Mouse (Mus musculus) mouse trophoblast stem cell (cell line): ENCODE results near the gene Slc17a1.

Experiments
- in situ Hi-C, 2 experiments: fragments of 300-500 bp; cut with MseI, MboI; formaldehyde crosslinking; loops; 2 replicates in 1 of 2; 3 replicates in 1 of 2; pipeline ENCODE4 v1.15.1; 2025

Gene Slc17a1

DNA sequence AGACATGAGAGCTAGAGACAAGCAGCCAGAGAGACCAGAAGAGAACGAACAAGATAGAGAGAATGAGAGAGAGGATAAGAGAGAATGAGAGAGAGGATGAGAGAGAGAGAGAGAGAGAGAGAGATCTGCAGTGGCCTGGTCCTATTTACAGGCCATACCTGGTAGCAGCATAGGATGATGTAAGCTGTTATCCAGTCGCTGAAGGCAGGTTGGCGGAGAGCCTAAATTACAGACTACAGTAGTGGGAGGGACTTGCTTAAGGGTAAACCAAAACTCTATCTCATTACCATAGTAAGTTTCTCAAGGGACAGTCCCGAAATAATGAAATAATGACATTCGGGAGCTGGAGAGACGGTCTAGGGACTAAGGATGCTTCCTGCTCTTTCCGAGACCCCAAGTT lies at the start of gene Slc17a1:
Slc17a1 (plus strand) TSS at position 346 of the 400 bp plus-strand sequence.
- in situ Hi-C loops = no loop called here

DNA sequence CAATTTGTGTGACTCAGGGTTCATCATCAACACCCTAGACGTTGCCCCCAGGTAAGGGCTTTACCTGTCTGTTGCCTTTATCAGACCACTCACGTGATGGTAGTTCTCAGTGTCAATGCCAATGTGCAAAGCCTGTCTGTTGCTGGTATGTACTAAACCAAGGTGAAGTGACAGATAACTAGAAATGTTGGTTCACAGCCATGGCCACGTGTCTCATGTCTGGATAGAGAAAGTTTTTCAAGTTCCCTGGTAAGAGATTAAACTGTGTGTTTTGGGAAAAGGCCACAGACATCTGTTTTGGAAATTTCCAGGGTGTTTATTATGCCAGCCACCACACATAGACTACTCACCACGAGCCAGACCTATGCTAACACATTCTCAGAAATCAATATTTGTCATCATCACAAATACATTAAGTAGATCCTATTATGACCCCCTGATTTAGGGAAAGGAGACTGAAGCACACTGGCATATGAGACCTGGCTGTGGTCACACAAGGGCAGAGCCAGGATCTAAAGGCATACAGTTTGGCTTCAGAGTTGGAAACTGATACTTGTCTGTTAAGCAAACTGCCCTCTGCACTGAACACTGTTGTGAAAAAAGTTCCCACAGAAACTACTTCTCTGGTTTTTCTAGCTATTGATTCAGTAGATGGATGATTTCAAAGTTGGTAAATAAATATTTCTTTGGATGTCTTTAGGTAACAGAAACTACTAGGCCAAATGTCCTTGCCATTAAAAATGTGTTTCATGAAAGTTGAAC lies 47.2 kb upstream of the Slc17a1 start:
- in situ Hi-C loops = no loop called here

DNA sequence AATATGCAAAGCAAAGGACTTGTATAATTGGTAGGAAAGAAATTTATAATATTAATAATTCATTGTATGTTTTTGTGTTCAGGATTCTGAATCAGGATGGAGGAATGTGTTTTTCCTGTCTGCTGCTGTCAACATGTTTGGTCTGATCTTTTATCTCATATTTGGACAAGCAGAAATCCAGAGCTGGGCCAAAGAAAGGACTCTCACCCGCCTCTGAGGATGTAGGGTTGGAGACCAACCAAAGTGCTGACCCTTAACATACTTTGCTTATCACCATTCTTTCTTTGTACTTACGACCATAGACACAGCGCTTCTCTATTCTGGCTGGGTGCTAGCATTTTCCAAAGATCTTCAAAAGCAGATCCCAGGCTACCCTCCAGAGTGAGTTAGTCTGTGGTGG lies 45.3 kb upstream of the Slc17a1 start:
- in situ Hi-C loops = no loop called here

DNA sequence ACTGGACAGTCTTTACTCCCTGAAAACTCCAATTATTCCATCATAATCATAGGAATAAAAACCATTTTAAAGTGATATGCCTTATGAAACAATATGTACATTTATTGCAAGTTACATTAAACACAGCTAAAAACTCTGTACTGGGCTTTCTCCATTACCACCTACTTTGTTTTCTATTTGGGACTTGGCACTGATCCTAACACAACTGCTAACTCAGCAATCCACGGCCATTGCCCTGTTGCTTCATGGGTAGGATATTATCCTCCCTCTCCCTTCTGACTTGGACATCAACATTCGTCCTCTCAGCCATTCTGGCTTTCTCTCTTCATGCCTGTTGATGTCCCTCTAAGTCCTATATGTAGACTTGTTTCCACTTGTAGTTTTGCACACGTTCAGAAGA lies 40.9 kb upstream of the Slc17a1 start:
- in situ Hi-C loops = no loop called here

DNA sequence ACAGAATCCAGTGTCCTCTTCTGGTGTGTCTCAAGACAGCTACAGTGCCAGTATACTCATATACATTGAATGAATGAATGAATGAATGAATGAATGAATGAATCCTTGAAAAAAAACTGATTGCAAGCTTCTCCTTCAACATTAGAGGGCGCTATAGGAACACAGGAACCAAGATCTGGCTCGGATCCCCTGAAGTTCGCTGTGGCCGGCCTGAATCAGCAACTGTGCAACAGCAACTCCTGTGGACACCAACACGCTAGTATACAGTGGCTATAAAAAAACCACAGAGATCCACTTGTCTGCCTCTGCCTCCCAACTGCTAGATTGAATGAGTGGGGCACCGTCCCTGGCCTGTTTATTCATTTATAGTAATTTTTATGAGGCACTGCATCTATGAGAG lies 34.5 kb upstream of the Slc17a1 start:
- in situ Hi-C loops = no loop called here

DNA sequence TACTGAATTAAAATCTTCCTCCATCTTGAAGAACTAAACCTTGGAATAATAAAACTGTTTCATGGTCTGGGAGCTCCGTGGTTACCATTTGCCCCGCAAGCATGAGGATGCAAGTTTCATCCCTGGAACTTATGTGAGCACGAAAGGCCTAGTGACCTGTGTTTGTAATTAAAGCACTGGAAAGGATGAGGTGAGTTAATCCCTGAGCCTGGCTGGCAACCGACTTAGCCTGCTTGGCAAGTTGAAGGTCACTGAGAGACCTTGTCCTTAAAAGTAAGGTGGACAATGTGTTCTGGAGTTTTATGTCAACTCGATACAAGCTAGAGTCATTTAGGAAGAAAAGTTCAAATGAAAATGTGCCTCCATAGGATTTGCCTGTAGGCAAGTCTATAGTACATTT lies 32.7 kb upstream of the Slc17a1 start:
- in situ Hi-C loops = no loop called here

DNA sequence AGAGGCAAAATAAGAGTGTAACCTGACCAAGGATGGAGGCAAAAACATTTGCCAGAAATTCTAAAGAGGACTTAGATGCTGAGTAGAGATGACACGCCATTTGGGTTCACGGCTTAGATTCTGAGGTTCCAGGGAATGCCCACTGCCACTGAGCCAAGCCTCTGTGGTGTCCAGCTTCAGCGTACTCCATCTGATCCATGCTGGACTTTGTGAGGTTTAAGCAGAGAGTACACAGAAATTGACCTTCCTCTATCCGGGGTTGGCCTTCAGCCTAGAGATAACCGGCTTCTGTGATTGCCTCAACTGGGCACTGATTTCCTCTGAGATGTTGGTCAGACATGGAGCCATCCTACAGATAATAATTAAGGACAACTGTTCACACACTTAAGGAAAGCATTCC lies 30.9 kb upstream of the Slc17a1 start:
- in situ Hi-C loops = no loop called here

DNA sequence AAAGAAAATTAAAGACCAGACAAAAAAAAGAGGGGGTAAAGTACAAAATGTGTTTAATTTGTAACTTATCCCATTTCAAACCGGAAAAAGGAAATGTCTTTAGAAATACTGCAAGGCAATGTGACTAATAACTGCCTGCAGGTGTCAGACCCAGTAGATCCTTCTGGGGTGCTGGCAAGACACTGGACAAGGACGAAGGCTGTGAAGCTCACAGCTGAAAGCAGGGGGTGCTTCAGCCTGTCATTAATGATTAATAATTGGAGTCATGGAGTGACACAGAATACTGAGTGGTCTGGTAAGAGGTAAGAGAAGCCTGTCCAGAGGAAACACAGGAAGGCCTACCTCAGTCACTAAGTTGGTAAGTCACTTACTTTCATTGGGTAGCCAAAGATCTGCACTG lies 28.2 kb upstream of the Slc17a1 start, which contains the start of gene Slc17a3:
Slc17a3 (plus strand) TSS at position 127 of the 400 bp plus-strand sequence.
- in situ Hi-C loops = no loop called here

DNA sequence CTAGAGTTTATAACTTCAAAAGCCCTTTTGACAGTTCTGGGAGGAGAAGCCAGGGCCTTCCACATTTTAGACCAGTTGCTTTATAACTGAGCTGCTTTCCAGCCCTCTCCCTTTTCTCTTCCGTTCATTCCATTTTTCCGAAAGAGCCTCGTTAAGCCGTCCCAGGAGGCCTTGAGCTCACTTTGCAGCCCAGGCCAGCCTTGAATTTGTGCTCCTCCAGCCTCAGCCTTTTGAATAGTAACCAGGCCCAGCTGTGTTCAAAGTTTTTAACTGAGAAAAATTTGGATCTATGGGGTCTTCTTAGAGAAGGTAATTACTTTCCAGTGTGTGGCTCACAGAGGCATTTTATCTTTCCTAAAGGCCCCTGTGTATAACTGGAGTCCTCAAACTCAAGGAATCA lies 21.7 kb upstream of the Slc17a1 start:
- in situ Hi-C loops = no loop called here

DNA sequence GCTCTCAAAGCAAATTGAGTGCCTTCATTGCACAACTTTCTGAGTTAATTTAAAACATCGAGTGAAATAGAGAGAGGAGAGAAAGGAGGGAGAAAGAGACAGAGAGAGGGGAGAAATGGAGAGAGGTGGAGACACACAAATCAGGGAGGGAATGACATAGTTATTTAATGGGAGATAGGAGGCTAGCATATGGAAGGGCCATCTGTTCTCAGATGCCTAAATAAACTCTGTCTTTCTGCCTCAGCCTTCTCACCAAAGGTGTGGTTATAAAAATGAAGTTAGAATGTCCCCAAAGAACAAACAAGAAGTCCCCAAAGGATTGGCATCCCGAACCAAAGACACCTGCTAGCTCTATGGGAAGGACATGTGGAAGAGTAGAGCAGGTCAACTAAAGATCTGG lies 18.3 kb upstream of the Slc17a1 start:
- in situ Hi-C loops = no loop called here

DNA sequence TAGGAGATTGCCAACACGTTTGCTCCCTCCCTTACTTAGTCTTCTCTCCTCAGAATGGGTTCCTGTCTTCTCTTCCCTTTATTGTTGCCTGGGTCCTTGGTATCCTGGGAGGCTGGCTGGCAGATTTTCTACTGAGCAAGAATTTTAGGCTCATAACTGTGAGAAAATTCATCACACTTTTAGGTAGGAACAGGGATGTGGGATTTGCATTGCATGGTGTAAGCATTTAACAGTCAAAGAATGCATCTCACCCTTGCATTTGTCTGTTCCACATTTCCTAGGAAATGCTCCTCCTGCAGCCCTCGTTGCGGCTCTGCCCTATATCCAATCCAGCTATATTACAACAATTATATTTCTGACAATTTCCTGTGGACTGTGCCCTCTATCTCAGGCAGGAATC lies 11.1 kb upstream of the Slc17a1 start:
- in situ Hi-C loops = no loop called here

DNA sequence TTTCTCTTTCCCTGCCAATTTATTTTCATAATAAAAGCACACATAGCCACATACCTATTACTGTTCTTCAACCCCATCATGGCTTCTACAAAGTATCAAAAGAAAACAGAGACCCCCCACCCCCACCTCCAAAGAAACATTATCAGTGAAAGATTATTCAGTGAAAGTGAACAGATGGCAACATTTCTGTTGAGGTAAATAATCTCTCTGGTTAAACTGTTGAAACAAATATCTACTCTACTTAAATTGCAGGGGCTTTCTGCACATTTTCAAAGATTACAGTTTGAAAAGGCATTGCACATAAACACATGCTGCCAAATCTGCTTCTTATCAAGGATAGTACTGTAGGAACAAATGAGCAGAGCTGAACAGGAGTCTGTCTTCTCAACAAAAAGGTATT lies 5.7 kb upstream of the Slc17a1 start:
- in situ Hi-C loops = no loop called here

DNA sequence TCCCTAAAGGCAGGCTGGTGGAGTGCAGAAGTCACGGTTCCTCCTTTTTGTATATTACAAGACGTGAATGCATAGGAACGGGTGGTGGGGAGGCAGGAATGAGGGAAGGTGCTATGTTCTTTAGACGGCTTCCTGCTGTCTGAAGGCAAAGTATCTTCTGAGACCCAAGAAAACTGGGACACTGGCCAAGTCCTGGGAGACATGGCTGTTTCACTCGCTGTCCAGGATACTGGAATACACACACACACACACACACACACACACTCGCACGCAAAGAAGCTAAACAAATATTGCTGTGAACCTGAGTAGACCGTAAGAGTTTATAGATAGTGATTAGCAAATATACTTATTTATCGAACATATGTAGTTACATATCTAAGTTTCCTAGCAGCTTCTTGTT lies 2.8 kb upstream of the Slc17a1 start:
- in situ Hi-C loops = no loop called here

DNA sequence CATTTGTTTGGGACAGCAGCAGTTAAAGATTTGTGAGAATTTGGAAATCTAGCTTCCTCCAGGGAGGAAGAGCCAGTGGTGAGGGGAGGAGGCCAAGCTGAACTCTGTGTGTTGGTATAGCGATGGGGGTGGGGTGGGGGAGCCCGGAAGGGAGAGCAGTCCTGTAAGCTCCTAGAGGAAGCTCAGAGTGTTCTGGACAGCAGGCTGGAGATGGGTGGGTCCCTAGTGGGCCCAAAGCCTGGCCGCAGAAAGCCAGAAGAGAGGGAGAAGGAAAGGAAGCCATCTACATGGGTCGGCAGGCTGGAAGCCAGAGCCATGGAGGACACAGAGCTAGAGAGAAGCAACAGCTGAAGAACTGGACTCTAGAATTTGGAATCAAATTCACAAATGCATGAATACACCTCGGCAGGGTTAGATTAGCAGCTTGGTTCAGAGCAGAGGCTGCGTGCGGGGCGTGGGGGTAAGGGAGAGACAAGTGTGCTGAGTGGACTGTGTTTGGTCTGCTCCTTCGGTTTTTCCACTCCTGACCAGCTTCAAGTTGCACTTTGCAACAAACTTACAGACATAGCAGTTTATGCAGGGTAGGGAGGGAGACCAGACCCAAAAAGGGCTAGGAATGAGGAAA lies 1.4 kb upstream of the Slc17a1 start:
- in situ Hi-C loops = no loop called here

DNA sequence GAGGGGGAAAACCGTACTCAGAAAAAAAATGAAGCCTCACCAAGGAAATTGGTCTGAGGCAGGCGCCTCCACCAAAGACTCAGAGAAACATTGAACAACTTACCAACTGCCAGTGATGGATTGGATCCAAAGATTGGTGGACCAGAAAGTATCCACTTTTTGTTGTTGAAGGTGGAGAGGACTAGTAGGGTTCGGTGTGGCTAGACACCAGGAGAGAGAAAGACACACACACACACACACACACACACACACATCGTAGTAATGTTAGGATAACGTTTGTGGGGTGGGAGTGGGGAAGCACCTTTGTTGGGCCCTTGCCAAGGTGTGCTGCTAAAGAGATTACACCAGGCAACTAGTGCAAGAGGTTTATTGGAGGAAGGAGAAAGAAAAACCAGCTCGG lies 550 bp upstream of the Slc17a1 start:
- in situ Hi-C loops = no loop called here

DNA sequence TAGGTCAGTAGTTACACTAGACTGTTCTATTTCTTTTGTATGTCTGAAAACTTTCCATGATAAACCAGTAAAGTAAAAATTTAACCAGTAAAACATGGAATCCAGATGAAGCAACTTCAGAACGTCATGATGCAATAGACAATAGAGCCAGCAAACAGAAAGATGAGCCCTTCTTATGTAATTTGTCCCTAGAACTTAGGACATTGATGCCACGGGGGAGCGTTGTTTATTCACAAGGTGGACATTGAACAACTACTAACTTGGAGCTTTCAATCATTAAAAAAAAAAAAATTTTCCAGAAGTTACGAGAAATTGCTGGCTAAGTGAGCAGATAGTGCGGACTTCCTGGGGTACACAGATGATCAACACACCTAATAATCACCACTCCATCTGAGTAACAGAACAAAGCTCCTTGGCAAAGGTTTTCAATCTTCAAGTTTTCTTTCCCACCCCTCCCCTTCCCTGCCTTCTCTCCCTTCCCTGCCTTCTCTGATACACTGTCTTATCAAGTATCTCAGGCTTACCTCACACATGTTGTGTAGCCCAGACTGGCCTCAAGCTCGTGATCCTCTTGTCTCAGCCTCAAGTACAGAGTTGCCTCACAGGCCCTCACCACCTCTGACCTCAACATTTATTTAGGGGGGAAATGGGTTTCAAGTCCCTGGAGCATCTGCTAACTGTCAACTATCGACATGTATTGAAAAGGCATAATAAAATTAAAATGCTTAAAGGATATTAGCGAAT lies 1.4 kb downstream of the Slc17a1 start:
- in situ Hi-C loops = no loop called here

DNA sequence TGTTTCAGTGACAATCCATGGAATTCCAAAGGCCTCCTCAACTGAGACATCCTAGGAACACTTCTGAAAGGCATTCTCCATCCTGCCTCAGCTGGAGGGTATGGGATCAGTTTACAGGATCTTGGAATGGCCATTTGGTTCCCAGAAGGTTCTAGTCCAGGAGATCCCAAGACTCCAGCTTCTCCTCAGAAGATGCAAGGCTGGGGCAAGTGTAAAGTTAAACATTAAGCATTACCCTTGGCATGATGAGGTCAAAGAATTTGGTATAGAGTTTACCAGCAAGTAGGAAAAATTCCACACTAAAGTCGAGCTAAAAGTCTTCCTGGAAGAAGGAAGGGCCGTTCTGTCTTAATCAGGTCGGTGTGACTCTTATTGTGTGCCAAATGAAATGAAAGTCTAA lies 2.4 kb downstream of the Slc17a1 start:
- in situ Hi-C loops = no loop called here

DNA sequence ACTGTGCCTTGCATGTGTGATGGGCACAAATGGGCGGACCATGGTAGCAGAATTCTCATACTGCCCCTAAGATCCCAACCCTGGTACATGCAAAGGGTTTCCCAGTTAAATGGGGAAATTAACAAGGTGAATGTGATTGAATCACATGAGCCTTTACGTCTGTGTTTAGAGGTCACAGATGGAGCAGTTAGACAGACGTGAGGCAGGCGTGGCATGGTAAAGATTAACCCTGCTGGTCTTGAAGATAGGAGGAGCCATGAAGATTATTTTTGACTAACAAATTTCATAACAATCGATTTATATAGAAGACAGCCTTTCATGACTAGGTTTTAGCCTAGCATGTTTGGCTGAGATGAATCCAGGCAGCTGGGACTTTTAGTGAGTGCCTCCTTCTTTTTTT lies 5.6 kb downstream of the Slc17a1 start:
- in situ Hi-C loops = no loop called here

DNA sequence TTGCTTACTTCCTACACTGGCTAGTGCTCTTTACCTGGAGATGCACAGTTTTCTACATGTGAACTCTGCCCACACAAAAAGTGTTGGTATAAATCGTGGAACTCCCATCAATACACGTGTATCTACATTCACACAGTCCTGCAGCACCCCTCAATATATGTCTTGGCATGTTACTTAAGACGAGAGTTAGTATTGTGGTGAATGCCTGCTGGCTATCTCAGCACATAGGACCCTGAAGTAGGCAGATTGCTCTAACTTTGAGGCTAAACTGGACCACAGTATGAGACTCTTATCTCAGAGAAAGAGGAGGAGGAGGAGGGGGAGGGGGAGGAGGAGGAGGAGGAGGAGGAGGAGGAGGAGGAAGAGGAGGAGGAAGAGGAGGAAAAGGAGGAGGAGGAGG lies 11.6 kb downstream of the Slc17a1 start:
- in situ Hi-C loops = no loop called here

DNA sequence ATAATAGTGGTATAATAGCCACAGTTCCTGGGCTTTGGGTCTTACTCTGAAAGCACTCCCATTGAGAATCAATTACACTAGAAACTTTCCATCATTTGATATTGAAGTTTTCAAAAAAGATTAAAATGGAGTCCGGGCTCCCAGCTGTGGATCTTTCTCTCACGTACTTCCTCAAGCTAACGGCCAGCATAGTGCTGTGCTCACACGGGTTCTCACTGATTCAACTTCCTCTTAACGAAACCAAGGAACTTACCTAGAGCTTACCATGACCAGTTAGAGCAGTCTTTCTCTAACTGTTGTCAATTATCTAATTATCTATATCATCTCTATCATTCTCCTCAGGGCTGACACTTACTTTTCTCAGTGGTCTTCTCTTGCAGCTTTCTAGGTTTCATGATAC lies 12.1 kb downstream of the Slc17a1 start:
- in situ Hi-C loops = loop anchor here in 1 of 2 experiments (10.0 kb wide), 1 partner anchor 85 kb away; no protein-coding TSS in a partner anchor

DNA sequence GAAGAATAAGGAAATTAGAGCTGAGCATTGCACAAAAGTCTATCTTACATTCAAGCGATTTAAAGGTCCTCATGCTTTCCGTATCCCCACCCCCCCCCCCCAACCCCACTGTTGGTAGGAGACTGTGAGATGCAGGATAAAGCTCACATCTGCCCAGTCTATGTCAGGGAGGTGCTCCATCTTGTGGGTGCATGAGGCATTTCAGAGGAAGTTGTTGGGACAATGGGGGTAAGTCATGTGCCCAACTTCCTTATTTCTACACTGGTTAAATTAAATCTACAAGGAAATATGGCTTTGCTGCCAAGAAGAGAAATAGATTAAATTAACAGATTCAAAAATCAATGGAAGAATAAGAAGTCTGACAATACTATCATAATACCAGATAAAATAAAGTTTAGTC lies 18.0 kb downstream of the Slc17a1 start:
- in situ Hi-C loops = loop anchor here in 1 of 2 experiments (10.0 kb wide), 1 partner anchor 91 kb away; no protein-coding TSS in a partner anchor

DNA sequence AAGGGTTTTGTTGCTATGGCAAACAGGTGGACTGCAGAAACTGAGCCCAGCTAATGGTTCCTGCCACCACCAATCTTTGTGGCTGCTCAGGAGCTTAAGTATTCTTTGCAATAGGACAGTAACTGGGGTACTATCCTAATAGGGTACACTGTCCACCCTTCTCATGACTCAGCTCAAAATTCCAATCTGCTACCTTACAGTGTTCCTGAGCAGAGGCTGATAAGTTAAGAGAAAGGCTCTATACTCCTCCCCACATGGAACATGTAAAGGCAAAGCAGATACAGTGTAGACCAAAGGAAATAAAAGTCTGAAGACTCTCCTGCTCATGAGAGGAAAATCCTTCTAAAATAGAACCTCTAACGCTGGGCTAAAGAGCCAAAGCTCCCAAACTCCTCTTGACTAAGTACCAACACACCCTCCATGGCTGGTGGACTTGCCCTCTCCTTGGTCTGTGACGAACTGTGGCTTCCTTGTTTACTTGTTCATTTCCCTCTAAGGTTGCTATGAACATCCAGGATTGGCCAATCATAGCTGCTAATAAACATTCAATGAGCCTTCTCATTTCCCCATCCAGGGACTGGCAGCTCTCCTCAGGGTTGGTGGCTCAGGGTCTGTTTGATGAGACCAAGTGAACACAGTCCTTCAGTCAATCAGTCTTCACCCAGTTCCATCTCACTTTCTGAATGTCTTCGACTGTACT lies 19.6 kb downstream of the Slc17a1 start:
- in situ Hi-C loops = loop anchor here in 1 of 2 experiments (10.0 kb wide), 1 partner anchor 92 kb away; no protein-coding TSS in a partner anchor
